Mouse (Mus musculus) CH12.LX (cell line): ENCODE measurements at regions not wholly inside any gene's neighbourhood (a gene's known extent, or its start where the extent isn't known, plus 50 kb on each side); places are given as distances from the start of the nearest gene placed in this dataset.
A peak's percentile ranks its signal among the peaks of the same experiment; 100 is the strongest.
"Not testable (repeated sequence)": the region's sequence is repeated elsewhere in the genome, so short reads cannot be mapped to it uniquely, and the experiment has no call there.

Source experiments
- DNase-seq: peaks from one replicate; pipeline ENCODE4 v3.0.0-alpha.2; 2013; ENCODE audit errors: extremely low read depth
- H3K27ac ChIP-seq: 2 replicates; pipeline ENCODE4 v1.5.1; 2012; ENCODE audit warnings: low read depth, mild to moderate bottlenecking, control low read depth, moderate library complexity; ENCODE audit not compliant: insufficient read depth
- H3K27me3 ChIP-seq: replicated peaks from 2 replicates; pipeline ENCODE3; 2012; ENCODE audit warnings: inconsistent platforms
- H3K36me3 ChIP-seq, 2 experiments: replicated peaks in 1 of 2; 2 replicates each; pipeline versions ENCODE3 to v1.6.1; 2012; ENCODE audit warnings: inconsistent platforms in 1 of 2, low read length in 1 of 2, mild to moderate bottlenecking in 1 of 2, mixed read lengths in 1 of 2, moderate library complexity in 1 of 2; ENCODE audit not compliant: control insufficient read depth in 1 of 2, insufficient read depth in 1 of 2
- H3K4me1 ChIP-seq, 2 experiments: 2 replicates each; pipeline ENCODE4 v1.6.1; 2012; ENCODE audit warnings: inconsistent platforms in 1 of 2, moderate library complexity in 1 of 2; ENCODE audit not compliant: insufficient read depth in 2 of 2, control insufficient read depth in 1 of 2
- H3K4me2 ChIP-seq: 2 replicates; pipeline ENCODE4 v1.6.1; 2012; ENCODE audit warnings: low read depth, mild to moderate bottlenecking, control low read depth; ENCODE audit not compliant: poor library complexity, insufficient read depth, severe bottlenecking
- H3K4me3 ChIP-seq, 3 experiments: fragments of 150-350 bp in 1 of 3; sonication (generic) in 1 of 3; replicated peaks in 1 of 3; 2 replicates each; pipeline versions ENCODE3 to v1.5.1; 2011 to 2012; ENCODE audit warnings: low read depth in 2 of 3, low read length in 2 of 3, mild to moderate bottlenecking in 2 of 3, moderate library complexity in 2 of 3, control low read depth in 1 of 3, improper control_type of control experiment in 1 of 3, inconsistent platforms in 1 of 3, mixed read lengths in 1 of 3; ENCODE audit not compliant: poor library complexity in 1 of 3
- H3K79me2 ChIP-seq: replicated peaks from 2 replicates; pipeline ENCODE4 v1.6.1; 2012; ENCODE audit warnings: mild to moderate bottlenecking, moderate library complexity; ENCODE audit not compliant: control insufficient read depth, poor library complexity, insufficient read depth, severe bottlenecking; ENCODE audit errors: extremely low read depth
- H3K9ac ChIP-seq: 2 replicates; pipeline ENCODE4 v1.6.1; 2012; ENCODE audit warnings: low read depth, mild to moderate bottlenecking, control low read depth, moderate library complexity; ENCODE audit not compliant: insufficient read depth
- H3K9me3 ChIP-seq: replicated peaks from 2 replicates; pipeline ENCODE3; 2012; ENCODE audit warnings: low read length, inconsistent platforms, mixed read lengths
- ETS1 ChIP-seq: conservative IDR thresholded peaks from 2 replicates; pipeline ENCODE4 v1.6.1; 2012; ENCODE audit warnings: low read depth, mild to moderate bottlenecking, inconsistent platforms, low read length, improper control_type of control experiment, moderate library complexity
- JUND ChIP-seq: conservative IDR thresholded peaks from 2 replicates; pipeline ENCODE4 v1.6.1; 2011; ENCODE audit warnings: low read depth, low read length, improper control_type of control experiment
- MAX ChIP-seq: IDR thresholded peaks from 2 replicates; pipeline ENCODE4 v1.6.1; 2011; ENCODE audit warnings: low read length, improper control_type of control experiment
- RCOR1 ChIP-seq: conservative IDR thresholded peaks from 2 replicates; pipeline ENCODE4 v1.6.1; 2012; ENCODE audit warnings: low read depth, mild to moderate bottlenecking, inconsistent platforms, low read length, improper control_type of control experiment
- UBTF ChIP-seq: IDR thresholded peaks from 2 replicates; pipeline ENCODE4 v1.6.1; 2012; ENCODE audit warnings: low read depth, mild to moderate bottlenecking, inconsistent platforms, low read length, improper control_type of control experiment, moderate library complexity
- ZKSCAN1 ChIP-seq: IDR thresholded peaks from 2 replicates; pipeline ENCODE4 v1.6.1; 2012; ENCODE audit warnings: low read depth, inconsistent platforms, low read length, improper control_type of control experiment, borderline replicate concordance
- ZMIZ1 ChIP-seq: IDR thresholded peaks from 2 replicates; pipeline ENCODE4 v1.6.1; 2012; ENCODE audit warnings: low read depth, mild to moderate bottlenecking, inconsistent platforms, low read length, improper control_type of control experiment
- dilution Hi-C: fragments of 300-500 bp; cut with MboI; formaldehyde crosslinking; loops from 2 replicates; pipeline ENCODE4 v1.14.3; 2020; ENCODE audit warnings: low sequenced_read_pairs; ENCODE audit not compliant: extremely low pct_unique_long_range_greater_than_20kb, extremely low pct_ligation_motif_present
- in situ Hi-C: fragments of 300-500 bp; cut with MboI; formaldehyde crosslinking; loops from 3 replicates; pipeline ENCODE4 v1.14.3; 2019; ENCODE audit warnings: low sequenced_read_pairs, low pct_ligation_motif_present, low pct_unique_long_range_greater_than_20kb, mixed read lengths

DNA sequence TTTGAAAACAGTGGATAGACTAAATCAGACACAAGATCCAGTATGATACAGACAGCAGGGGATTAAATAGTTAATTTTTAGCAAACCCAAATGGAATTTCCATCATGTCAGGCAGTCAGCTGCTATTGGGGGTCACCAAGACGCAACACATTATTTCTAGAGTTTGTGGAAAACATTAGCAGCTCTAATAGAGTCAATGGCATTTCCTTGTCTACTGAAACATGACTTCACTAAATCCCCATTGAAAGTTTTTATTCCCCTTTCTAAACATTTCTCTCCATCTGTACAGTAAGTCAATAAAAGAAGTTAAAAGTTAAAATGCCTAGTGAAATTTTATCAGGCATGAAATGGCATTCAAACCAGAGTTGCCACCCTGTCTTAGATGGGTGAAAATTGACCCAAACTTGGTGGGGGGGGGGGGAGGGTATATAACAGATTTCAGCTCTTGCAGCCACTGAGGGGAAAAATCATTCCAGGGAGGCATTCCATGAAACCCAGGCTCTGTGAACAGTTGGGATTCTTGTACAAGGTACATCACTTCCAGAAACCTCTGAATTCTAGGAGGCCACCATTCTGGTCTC, 229.4 kb upstream of the Vmn1r3 start:
- H3K9ac ChIP-seq, DNase-seq, H3K4me2 ChIP-seq, dilution Hi-C loops, H3K79me2 ChIP-seq, H3K27me3 ChIP-seq, H3K9me3 ChIP-seq, H3K36me3 ChIP-seq, H3K4me3 ChIP-seq, H3K27ac ChIP-seq: not testable (repeated sequence)
- 0 out of 2 replicates have a peak, but pooled peaks have one; percentile 18 for TF ChIP-seq ETS1
- in situ Hi-C loops = loop anchor here (25.0 kb wide), 1 partner anchor 177 kb away; no protein-coding TSS in a partner anchor
- H3K4me1 ChIP-seq = peaks cover 7 to 27% of the 10 kb centered on the region in 2 experiments; a peak in 2 of 4 replicates

DNA sequence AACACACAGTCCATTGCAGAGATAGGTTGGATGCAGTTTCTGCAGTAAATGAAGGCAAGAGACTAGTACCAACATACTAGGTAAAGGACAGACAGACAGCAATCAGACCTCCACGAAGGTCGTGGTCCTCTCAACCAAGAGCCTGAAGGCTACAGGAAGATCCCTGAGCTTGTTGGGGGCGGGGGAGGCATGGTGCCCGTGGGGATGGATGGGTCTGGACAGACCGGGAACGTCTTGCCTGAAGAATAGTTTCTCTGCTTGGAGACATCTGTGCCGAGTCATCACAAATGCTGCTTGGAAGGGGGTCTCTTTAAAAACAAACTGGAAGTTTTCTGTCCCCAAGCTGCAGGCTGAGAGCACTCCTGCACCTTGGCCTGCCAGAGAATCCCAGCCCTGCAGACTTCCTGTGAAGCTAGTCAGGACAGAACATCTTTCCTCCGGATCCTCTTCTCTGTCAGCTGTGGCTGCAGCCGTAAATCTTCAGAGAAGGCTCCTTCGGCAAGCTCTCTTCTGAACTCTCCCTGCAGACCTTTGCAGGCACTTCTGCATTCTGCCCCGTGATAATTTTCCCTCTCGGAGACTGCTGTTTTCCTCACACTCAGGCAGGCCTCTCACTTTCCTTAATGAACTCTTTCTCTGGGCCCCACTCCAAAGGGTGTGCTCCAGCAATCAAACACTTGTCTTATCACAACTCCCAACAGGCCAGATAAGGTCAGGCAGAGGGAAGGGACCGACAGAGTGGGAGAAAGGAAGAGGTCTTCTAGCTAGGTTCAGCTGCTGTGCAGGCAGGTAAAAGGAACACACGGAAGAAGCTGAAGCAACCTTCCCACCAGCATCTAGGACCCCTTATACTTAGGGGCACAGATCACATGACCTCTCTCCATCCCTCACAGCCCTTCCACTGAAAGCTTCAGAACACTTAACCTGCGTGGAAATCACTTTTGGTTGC, 228.6 kb upstream of the Vmn1r3 start:
- Histone ChIP-seq H3K27ac (no peak overlapping the region), H3K4me2 (no peak overlapping the region), H3K79me2 (no peaks in the 10 kb centered on the region), H3K27me3 (no peaks in the 10 kb centered on the region), H3K36me3 (no peaks in the 10 kb centered on the region), H3K4me1 (peaks cover 5 to 25% of the 10 kb centered on the region in 2 experiments; a peak in 2 of 4 replicates), H3K9me3 (no peaks in the 10 kb centered on the region), H3K9ac (no peak overlapping the region), H3K4me3 (no peak overlapping the region)
- dilution Hi-C loops = no loop called here
- TF ChIP-seq RCOR1 = no peak
- TF ChIP-seq ZKSCAN1 = no peak
- no peak for TF ChIP-seq JUND
- no peak for TF ChIP-seq MAX
- TF ChIP-seq UBTF = no peak
- no peak for TF ChIP-seq ZMIZ1
- in situ Hi-C loops = loop anchor here (25.0 kb wide), 1 partner anchor 176 kb away; no protein-coding TSS in a partner anchor
- no peak for DNase-seq

DNA sequence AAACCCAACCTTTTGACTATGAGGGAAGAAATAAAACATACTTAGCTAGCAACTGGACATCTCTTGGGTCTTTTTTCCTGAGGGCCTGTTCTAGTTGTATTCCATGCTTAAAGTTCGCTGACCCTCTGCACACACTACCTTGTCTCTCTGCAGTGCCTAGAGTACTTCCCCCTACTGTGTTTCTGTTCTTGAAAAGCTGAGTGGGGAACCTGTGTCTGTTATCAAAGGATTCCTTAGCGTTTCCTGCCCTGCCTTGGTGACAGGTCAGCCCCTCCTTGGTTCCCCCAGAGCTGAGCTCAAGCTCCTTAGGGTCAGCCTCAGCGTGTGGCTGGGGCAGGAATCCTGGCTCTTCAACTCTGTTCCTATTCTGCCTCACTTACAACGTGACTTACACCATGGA, 227.2 kb upstream of the Vmn1r3 start:
- H3K4me3 ChIP-seq, H3K27ac ChIP-seq, H3K9ac ChIP-seq, dilution Hi-C loops, H3K27me3 ChIP-seq, H3K4me2 ChIP-seq, H3K36me3 ChIP-seq, H3K79me2 ChIP-seq, H3K9me3 ChIP-seq: not testable (repeated sequence)
- DNase-seq = peak; percentile 16
- in situ Hi-C loops = loop anchor here (25.0 kb wide), 1 partner anchor 175 kb away; no protein-coding TSS in a partner anchor
- peaks cover 4 to 19% of the 10 kb centered on the region in 2 experiments; a peak in 2 of 4 replicates for H3K4me1 ChIP-seq

DNA sequence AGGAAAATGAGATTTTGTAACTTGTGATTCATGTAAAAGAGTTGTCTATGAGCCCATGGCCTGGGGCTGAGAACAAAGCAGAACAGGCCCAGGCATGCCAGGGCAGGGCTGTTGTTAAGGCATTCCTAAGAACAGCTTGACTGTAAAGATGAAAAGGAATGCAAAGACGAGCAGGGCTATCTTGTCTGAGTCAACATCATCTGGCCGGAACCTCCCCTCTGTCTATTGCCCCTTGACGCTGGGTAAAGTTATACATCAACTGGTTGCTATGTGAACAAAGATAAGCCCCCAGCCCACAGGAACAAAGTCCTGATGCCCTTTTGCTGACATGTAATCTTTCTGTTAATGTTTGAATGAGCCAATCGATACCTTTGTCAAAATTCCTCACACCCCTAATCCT, 217.7 kb upstream of the Vmn1r3 start:
- dilution Hi-C loops = not testable (repeated sequence)
- in situ Hi-C loops = loop anchor here (25.0 kb wide), 1 partner anchor 166 kb away; no protein-coding TSS in a partner anchor

DNA sequence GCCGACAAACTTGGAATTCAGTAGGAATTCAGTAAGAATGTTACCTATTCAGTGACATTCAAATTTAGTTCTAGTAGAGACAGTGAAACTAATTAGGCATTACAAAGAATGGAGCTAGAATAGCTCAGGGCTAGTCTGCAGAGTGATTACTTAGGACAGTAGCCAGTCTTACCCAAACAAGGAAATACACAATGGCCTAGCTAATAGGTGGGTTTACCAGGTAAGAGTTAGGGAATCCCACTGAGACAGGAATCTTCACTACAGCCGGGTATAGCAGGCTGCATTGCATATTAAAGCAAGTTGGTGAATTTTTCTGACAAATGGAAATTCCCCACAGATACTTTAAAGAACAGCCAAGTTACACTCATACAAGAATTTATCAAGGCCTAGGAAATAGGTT, 216.6 kb upstream of the Vmn1r3 start:
- H3K4me2 ChIP-seq, H3K4me1 ChIP-seq, H3K9me3 ChIP-seq, H3K36me3 ChIP-seq, dilution Hi-C loops, H3K27ac ChIP-seq, DNase-seq, H3K79me2 ChIP-seq, H3K4me3 ChIP-seq, H3K9ac ChIP-seq, H3K27me3 ChIP-seq: not testable (repeated sequence)
- in situ Hi-C loops = loop anchor here (25.0 kb wide), 1 partner anchor 164 kb away; no protein-coding TSS in a partner anchor

More for the DNA sequence above, 217.7 kb upstream of the Vmn1r3 start:
- H3K79me2 ChIP-seq, H3K4me1 ChIP-seq, H3K36me3 ChIP-seq, H3K9me3 ChIP-seq, H3K27ac ChIP-seq, H3K4me3 ChIP-seq, DNase-seq, H3K4me2 ChIP-seq, H3K9ac ChIP-seq, H3K27me3 ChIP-seq: not testable (repeated sequence)
